ENCODE assay signal across 8 mouse cellular contexts in the genomic region with DNA sequence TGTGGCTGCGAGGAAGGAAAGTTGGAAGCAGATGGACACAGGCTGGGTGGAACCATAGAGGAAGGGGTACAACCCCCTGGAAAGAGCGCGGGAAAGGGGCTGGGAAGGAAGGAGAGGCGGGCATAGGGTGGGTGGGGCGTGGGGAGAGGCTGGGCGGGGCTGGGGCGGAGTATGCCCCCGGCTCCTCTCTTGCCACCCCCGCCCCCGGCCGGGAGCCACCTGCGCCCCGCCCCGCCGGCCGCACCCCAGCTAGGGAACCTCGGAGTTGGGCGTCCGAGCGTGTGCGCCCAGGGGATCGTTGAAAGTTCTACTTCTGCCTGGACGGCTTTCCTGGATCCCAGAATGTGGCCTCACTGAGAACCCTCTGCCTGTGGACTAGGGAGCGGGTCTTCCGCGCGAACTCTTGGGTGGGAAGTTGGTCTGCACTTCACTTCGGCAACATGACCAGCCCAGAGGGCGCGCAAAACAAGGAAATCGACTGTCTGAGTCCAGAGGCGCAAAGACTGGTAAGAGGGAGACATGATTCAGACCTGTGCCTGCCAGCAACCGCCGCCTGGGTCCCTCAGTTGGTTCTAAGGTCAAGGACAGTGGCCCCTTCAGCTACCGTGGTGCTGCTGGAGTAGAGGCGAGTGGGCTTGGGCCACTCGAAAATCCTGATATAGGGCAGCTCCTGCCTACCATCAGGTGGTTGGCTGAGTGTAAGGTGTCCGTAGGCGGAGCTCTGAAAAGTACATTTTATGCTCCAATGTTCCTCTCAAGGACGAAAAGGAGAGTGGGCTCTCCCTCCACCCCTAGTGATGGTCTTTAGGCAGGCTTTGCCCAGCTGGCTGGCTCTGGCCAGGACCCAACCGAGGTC. TPM values are rescaled to one million over a fixed set of nuclear protein-coding genes. Genes with fewer than 3 reads are reported as not detected.
DNase-seq lines count a peak whose midpoint lies in the region; ATAC-seq and TF ChIP-seq lines count a peak whose summit lies in the region.

No protein-coding gene starts in this region.

- no peaks in the 10 kb centered on the region; the same call in 1 of the 2 replicates for H3K4me1 ChIP-seq in G1E (ENCODE audit: insufficient read depth, low read depth, low read length)
- H3K4me1 ChIP-seq in heart, adult 2 months (ENCODE audit: control insufficient read depth, insufficient read depth, low read length) = peaks cover 26% of the 10 kb centered on the region
- peaks cover 12% of the 10 kb centered on the region; the same call in 1 of the 2 replicates for H3K4me1 ChIP-seq in kidney, adult 2 months (ENCODE audit: control insufficient read depth, insufficient read depth, low read length)
- peaks cover 27% of the 10 kb centered on the region; the same call in 1 of the 2 replicates for H3K4me1 ChIP-seq in lung, postnatal 0 days (ENCODE audit: insufficient read depth, low read depth, low read length)

- peak overlapping the region; percentile 75 for H3K4me2 ChIP-seq in lung, postnatal 0 days (replicated peaks; ENCODE audit: low read depth, low read length)

- intact Hi-C loops in heart, adult 2 months (cut with DNase I) = loop anchor here (2.0 to 5.0 kb wide), 2 partner anchors 33 to 36 kb away; no protein-coding TSS in a partner anchor

- H3K4me3 ChIP-seq in G1E (ENCODE audit: low read depth, low read length) = peak overlapping the region; percentile 28; the same call in 1 of the 2 replicates
- peak overlapping the region; percentile 56 for H3K4me3 ChIP-seq in heart, adult 2 months
- peak overlapping the region; percentile 70 for H3K4me3 ChIP-seq in kidney, adult 2 months (ENCODE audit: insufficient read depth, low read depth, low read length)
- H3K4me3 ChIP-seq in lung, postnatal 0 days (ENCODE audit: low read depth, low read length) = peak overlapping the region; percentile 50

- TF ChIP-seq EP300 in heart, adult 2 months (IDR thresholded peaks at IDR 0.05; ENCODE audit: insufficient read depth, low read depth, low read length) = peak; percentile 43; the same call in 1 of the 2 replicates
- no peak for TF ChIP-seq EP300 in lung, postnatal 0 days (IDR thresholded peaks at IDR 0.05)

- TF ChIP-seq POLR2A in heart, adult 2 months (IDR thresholded peaks at IDR 0.05; ENCODE audit: insufficient read depth, low read depth, low read length) = 0 out of 2 replicates have a peak, but pooled peaks have one; percentile 40
- no peak for TF ChIP-seq POLR2A in kidney, adult 2 months (IDR thresholded peaks at IDR 0.05; ENCODE audit: low read depth, low read length)

- no peak for DNase-seq in G1E (ENCODE audit: low spot score)
- peak; percentile 49 for DNase-seq in c-Kit-positive CD71-positive TER-119-positive erythroid progenitor cells, embryonic 14.5 days (ENCODE audit: low spot score)
- peak; percentile 80 to 88 for DNase-seq in heart, adult 2 months
- peak; percentile 85 for DNase-seq in kidney, adult 2 months
- DNase-seq in lung, postnatal 0 days (ENCODE audit: low spot score) = peak; percentile 85
- DNase-seq in ovary, postnatal 36 days (ENCODE audit: low spot score) = peak; percentile 73
- no peak for DNase-seq in frontal cortex, postnatal 36 days (ENCODE audit: low spot score in 2 of 2)
- DNase-seq in layer of hippocampus, adult 11-12 months (ENCODE audit: low spot score) = no peak

- H3K27ac ChIP-seq in heart, adult 2 months = peak overlapping the region; percentile 81
- peak overlapping the region; percentile 86 for H3K27ac ChIP-seq in kidney, adult 2 months (ENCODE audit: insufficient read depth, low read depth, low read length)
- peak overlapping the region; percentile 90 for H3K27ac ChIP-seq in lung, postnatal 0 days (ENCODE audit: low read length)

- no peak for ATAC-seq in G1E (ENCODE audit: extremely low read depth, insufficient number of reproducible peaks, low FRiP score, poor library complexity, severe bottlenecking)
- ATAC-seq in lung, postnatal 0 days = peak; percentile 74

- no peaks in the 10 kb centered on the region for H3K36me3 ChIP-seq in G1E (replicated peaks)
- peaks cover 3% of the 10 kb centered on the region; the same call in 1 of the 2 replicates for H3K36me3 ChIP-seq in heart, adult 2 months (ENCODE audit: control insufficient read depth, insufficient read depth, low read length)
- no peaks in the 10 kb centered on the region for H3K36me3 ChIP-seq in kidney, adult 2 months (ENCODE audit: control insufficient read depth, insufficient read depth, low read length)
- no peaks in the 10 kb centered on the region for H3K36me3 ChIP-seq in lung, postnatal 0 days (ENCODE audit: insufficient read depth, low read length)

- peaks cover 83% of the 10 kb centered on the region for H3K9me3 ChIP-seq in G1E (replicated peaks)
- H3K9me3 ChIP-seq in lung, postnatal 0 days (ENCODE audit: low read length) = no peaks in the 10 kb centered on the region

- no peak for TF ChIP-seq CTCF in G1E (IDR thresholded peaks at IDR 0.05; ENCODE audit: low read depth, low read length)
- no peak for TF ChIP-seq CTCF in heart, adult 2 months (IDR thresholded peaks at IDR 0.05)
- no peak for TF ChIP-seq CTCF in kidney, adult 2 months (conservative IDR thresholded peaks at IDR 0.05; ENCODE audit: insufficient read depth, insufficient read length, low read depth, low read length)
- TF ChIP-seq CTCF in lung, postnatal 0 days (IDR thresholded peaks at IDR 0.05) = peak; percentile 30

- no peaks in the 10 kb centered on the region; the same call in 1 of the 2 replicates for H3K27me3 ChIP-seq in G1E (ENCODE audit: insufficient read depth, low read length)
- no peaks in the 10 kb centered on the region for H3K27me3 ChIP-seq in heart, adult 2 months (ENCODE audit: control insufficient read depth, insufficient read depth, low read length)
- no peaks in the 10 kb centered on the region for H3K27me3 ChIP-seq in kidney, adult 2 months (replicated peaks; ENCODE audit: control insufficient read depth, insufficient read depth, low read length)
- H3K27me3 ChIP-seq in lung, postnatal 0 days (replicated peaks; ENCODE audit: insufficient read depth, low read length) = no peaks in the 10 kb centered on the region

- peak overlapping the region; percentile 61 for H3K9ac ChIP-seq in heart, adult 2 months (ENCODE audit: low read depth, low read length)
- H3K9ac ChIP-seq in lung, postnatal 0 days (replicated peaks; ENCODE audit: low read depth) = peak overlapping the region; percentile 71

- H3K79me2 ChIP-seq in heart, adult 2 months (replicated peaks; ENCODE audit: control insufficient read depth, insufficient read depth, low read length) = no peaks in the 10 kb centered on the region

- 4% methylated on average over 39 of the region's 41 CpGs for WGBS in heart, adult 2 months
- 3% methylated on average over 41 of the region's 41 CpGs for WGBS in kidney, adult 2 months
- 5% methylated on average over 23 of the region's 41 CpGs for WGBS in lung, postnatal 0 days

RNA-seq across cellular contexts. Expression of gene Lrrfip1, which starts 54.9 kb away (rescaled TPM):
- total RNA-seq in G1E (2014; fragmentation: Nextera tagmentation) (not detected in 2 replicates), G1E (2017) (0.22 and 0.29 TPM in 2 replicates)
- not detected in 2 replicates for polyA plus RNA-seq in G1E (2012)
- total RNA-seq in heart, adult 2 months (2021) = 10 to 100 TPM; 63.5 to 75.5 TPM
- 32.9 and 44.2 TPM in 2 replicates for polyA plus RNA-seq in heart, adult 2 months (2012; rRNA removed)
- 9.4 and 11.4 TPM in 2 replicates for polyA plus RNA-seq in kidney, adult 2 months (2012; rRNA removed)
- 83.1 and 101 TPM in 2 replicates for polyA plus RNA-seq in lung, postnatal 0 days (2015; fragmentation: Nextera tagmentation; extraction: Ambion mirVana)

Comparison
In these comparisons a context has a peak if more than half of its experiments do, and no peak if none do; other contexts are left out.
1. DNase-seq: peak in c-Kit-positive CD71-positive TER-119-positive erythroid progenitor cells, embryonic 14.5 days (single experiment), heart, adult 2 months (2 of 2), kidney, adult 2 months (single experiment), lung, postnatal 0 days (single experiment) and ovary, postnatal 36 days (single experiment); none in G1E (single experiment), frontal cortex, postnatal 36 days (0 of 2) and layer of hippocampus, adult 11-12 months (single experiment).
2. RNA of gene Lrrfip1, which starts 54.9 kb away (polyA plus RNA-seq): 83.1 to 101 TPM in lung, postnatal 0 days, 32.9 to 44.2 TPM in heart, adult 2 months and 9.4 to 11.4 TPM in kidney, adult 2 months; not detected in G1E; every median in the first group is over 10 times any median in the second.
3. Peak in every context shown above with its lines, with median percentiles within 50 percentile points of each other: H3K4me3 ChIP-seq and H3K27ac ChIP-seq.